Mouse (Mus musculus): ENCODE results near the gene Impg2. TPM values are rescaled to one million over a fixed set of nuclear protein-coding genes. Genes with fewer than 3 reads are reported as not detected.

Gene Impg2
- polyA plus RNA-seq (2014; fragmentation: Illumina TruSeq; extraction: RNeasy Lipid Tissue Mini Kit (QIAGEN cat#74804); ENCODE audit: low read depth, low replicate concordance): 69.3 TPM

DNA sequence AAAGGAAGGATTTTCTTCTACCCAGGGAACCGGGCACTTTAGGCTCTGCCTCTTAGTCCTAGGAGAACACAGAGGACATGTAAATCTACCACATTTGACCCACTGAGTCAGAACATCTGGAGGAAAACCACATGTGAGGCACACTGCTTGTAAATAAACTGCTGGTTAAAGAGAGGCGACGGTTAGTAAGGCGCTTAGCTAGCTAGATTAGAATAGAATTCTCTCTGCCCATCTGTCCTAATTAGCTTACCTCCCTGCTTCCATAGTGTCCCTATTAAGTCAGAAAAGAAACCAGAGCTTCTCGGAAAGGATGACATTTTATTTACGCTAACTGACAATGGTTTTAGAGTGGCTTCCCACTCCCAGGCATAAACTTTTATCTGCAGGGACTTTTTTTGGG lies at the start of gene Impg2:
TSS of gene Impg2 (plus strand) at position 263 of the 400 bp plus-strand sequence.

Other genes starting within 250 kb of the Impg2 start
- 120 TPM for gene Rpl24, start 238.0 kb upstream of the Impg2 start, polyA plus RNA-seq (2014; fragmentation: Illumina TruSeq; extraction: RNeasy Lipid Tissue Mini Kit (QIAGEN cat#74804); ENCODE audit: low read depth, low replicate concordance)
- gene Zbtb11, start 230.4 kb upstream of the Impg2 start, polyA plus RNA-seq (2014; fragmentation: Illumina TruSeq; extraction: RNeasy Lipid Tissue Mini Kit (QIAGEN cat#74804); ENCODE audit: low read depth, low replicate concordance): 27.1 TPM
- 112 TPM for gene Pcnp, start 174.6 kb upstream of the Impg2 start, polyA plus RNA-seq (2014; fragmentation: Illumina TruSeq; extraction: RNeasy Lipid Tissue Mini Kit (QIAGEN cat#74804); ENCODE audit: low read depth, low replicate concordance)
- 16.8 TPM for gene Trmt10c, start 166.5 kb upstream of the Impg2 start, polyA plus RNA-seq (2014; fragmentation: Illumina TruSeq; extraction: RNeasy Lipid Tissue Mini Kit (QIAGEN cat#74804); ENCODE audit: low read depth, low replicate concordance)
- gene Senp7, start 156.0 kb upstream of the Impg2 start, polyA plus RNA-seq (2014; fragmentation: Illumina TruSeq; extraction: RNeasy Lipid Tissue Mini Kit (QIAGEN cat#74804); ENCODE audit: low read depth, low replicate concordance): 19.8 TPM